Mouse (Mus musculus) heart, adult 11 months (tissue): ENCODE measurements around the gene Gm45716.

Experiments used
- DNase-seq: peaks from one replicate; pipeline ENCODE4 v3.0.0; 2022

The Gm45716 gene

GRCm38 (mm10) chr11:90286550-90287154 lies 99.2 kb downstream of the Gm45716 start:
- DNase-seq, result no peak

GRCm38 (mm10) chr11:90291156-90291555 lies 103.7 kb downstream of the Gm45716 start:
- DNase-seq, result peak; percentile 55

GRCm38 (mm10) chr11:90292766-90293165 lies 105.3 kb downstream of the Gm45716 start:
- peak; percentile 79 for DNase-seq

- DNase-seq, result no peak
Observed at GRCm38 (mm10) chr11:90294622-90295021, 107.1 kb downstream of the Gm45716 start.
